Mouse (Mus musculus) midbrain, embryonic 14.5 days (tissue): ENCODE measurements around the gene Actl10. TPM values are rescaled to one million over a fixed set of nuclear protein-coding genes. Genes with fewer than 3 reads are reported as not detected.
A peak's percentile ranks its signal among the peaks of the same experiment; 100 is the strongest.

Experiments used
- ATAC-seq: fragments of 200-750 bp; cut with Nextera tagmentation; 2 replicates; pipeline ENCODE4 v1.8.0; 2017; ENCODE audit warnings: moderate number of reproducible peaks, moderate library complexity; ENCODE audit not compliant: low FRiP score, low TSS enrichment
- DNase-seq: peaks from one replicate; pipeline ENCODE4 v3.0.0-alpha.2; 2015
- H3K27ac ChIP-seq: fragments of 300-500 bp; sonication (generic); replicated peaks from 2 replicates; pipeline ENCODE4 v1.5.1; 2014; ENCODE audit warnings: mild to moderate bottlenecking, low read depth, low read length, moderate library complexity
- H3K27me3 ChIP-seq: fragments of 300-500 bp; sonication (generic); 2 replicates; pipeline ENCODE4 v1.6.1; 2014; ENCODE audit warnings: low read length, control low read depth, mixed read lengths; ENCODE audit not compliant: control insufficient read depth, insufficient read depth
- H3K36me3 ChIP-seq: fragments of 300-500 bp; sonication (generic); 2 replicates; pipeline ENCODE4 v1.6.1; 2014; ENCODE audit warnings: low read length, control low read depth; ENCODE audit not compliant: control insufficient read depth, insufficient read depth
- H3K4me1 ChIP-seq: fragments of 300-500 bp; sonication (generic); 2 replicates; pipeline ENCODE4 v1.6.1; 2014; ENCODE audit warnings: mild to moderate bottlenecking, antibody characterized with exemption, low read length, control low read depth; ENCODE audit not compliant: control insufficient read depth, insufficient read depth
- H3K4me2 ChIP-seq: fragments of 300-500 bp; sonication (generic); 2 replicates; pipeline ENCODE4 v1.6.1; 2014; ENCODE audit warnings: mild to moderate bottlenecking, low read length, moderate library complexity
- H3K4me3 ChIP-seq: fragments of 300-500 bp; sonication (generic); replicated peaks from 2 replicates; pipeline ENCODE4 v1.5.1; 2014; ENCODE audit warnings: low read depth, low read length
- H3K9ac ChIP-seq: fragments of 300-500 bp; sonication (generic); replicated peaks from 2 replicates; pipeline ENCODE4 v1.6.1; 2014; ENCODE audit warnings: mild to moderate bottlenecking, low read length, moderate library complexity
- H3K9me3 ChIP-seq: fragments of 300-500 bp; sonication (generic); 2 replicates; pipeline ENCODE4 v1.6.1; 2016; ENCODE audit warnings: low read length, control low read depth, mixed read lengths; ENCODE audit not compliant: control insufficient read depth
- whole genome bisulfite sequencing: fragments of 180-500 bp; shearing (Covaris S2); extraction: QIAGEN DNeasy Blood & Tissue Kit; methylation state at CpG from one replicate; pipeline ENCODE4 v1.1.7; 2014; 5-methylcytosine and 5-hydroxymethylcytosine counted together
- polyA plus RNA-seq: library from polyadenylated mRNA; unstranded; fragments of >200 nt; fragmentation: Nextera tagmentation; extraction: Ambion mirVana; gene quantifications from 2 replicates; pipeline ENCODE4 v1.2.1, GENCODE M21; 2014

Gene Actl10
- polyA plus RNA-seq, 1 experiment from 2014 or later = 0.28 TPM

GRCm38 (mm10) chr2:154543567-154544347 is 7.8 kb upstream of the Actl10 start:
- H3K4me3 ChIP-seq = no peak overlapping the region
- peak; percentile 46; the same call in 1 of the 2 replicates for ATAC-seq
- H3K27me3 ChIP-seq = no peaks in the 10 kb centered on the region
- WGBS = 80% methylated on average over 9 of the region's 9 CpGs
- H3K4me2 ChIP-seq = no peak overlapping the region
- H3K4me1 ChIP-seq = no peaks in the 10 kb centered on the region; the same call in 1 of the 2 replicates
- peak; percentile 59 for DNase-seq
- H3K27ac ChIP-seq = no peak overlapping the region; the same call in 1 of the 2 replicates
- H3K9ac ChIP-seq = no peak overlapping the region
- no peaks in the 10 kb centered on the region for H3K9me3 ChIP-seq
- H3K36me3 ChIP-seq = 0 out of 2 replicates have a peak, but pooled peaks cover 4% of the 10 kb centered on the region

DNA sequence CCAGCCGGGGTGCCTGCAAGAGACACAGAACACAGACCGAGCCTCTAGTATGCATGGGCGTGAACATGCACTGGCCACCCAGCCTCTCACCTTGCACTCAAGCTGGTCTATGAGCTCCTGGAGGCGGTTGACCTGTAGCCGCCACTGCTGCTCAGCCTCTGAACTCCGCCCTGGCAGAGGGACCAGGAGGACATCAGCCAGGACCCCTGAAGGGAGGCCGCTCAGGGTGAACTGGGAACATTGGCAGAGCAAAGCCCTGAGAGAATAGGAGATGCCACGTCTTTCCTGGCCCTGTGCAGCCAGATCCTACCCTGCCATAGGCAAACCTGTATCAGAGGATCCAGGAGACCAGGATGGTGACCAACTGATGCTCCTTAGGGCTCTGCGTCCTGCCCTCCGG is 4.9 kb upstream of the Actl10 start, which contains the start of gene 1700003F12Rik:
Gene 1700003F12Rik, plus strand, starts transcription at position 375 of the 400 bp plus-strand sequence.
- Histone ChIP-seq H3K9me3 (no peaks in the 10 kb centered on the region), H3K4me3 (no peak within 1 kb of the TSS), H3K4me2 (no peak within 1 kb of the TSS), H3K9ac (no peak within 1 kb of the TSS), H3K4me1 (peaks cover 11% of the 10 kb centered on the region; the same call in 1 of the 2 replicates), H3K36me3 (0 out of 2 replicates have a peak, but pooled peaks cover 4% of the 10 kb centered on the region), H3K27me3 (peaks cover 7% of the 10 kb centered on the region; the same call in 1 of the 2 replicates), H3K27ac (no peak within 1 kb of the TSS)
- 91% methylated on average over 10 of the region's 10 CpGs for WGBS
- DNase-seq (no peak), ATAC-seq (no peak)

DNA sequence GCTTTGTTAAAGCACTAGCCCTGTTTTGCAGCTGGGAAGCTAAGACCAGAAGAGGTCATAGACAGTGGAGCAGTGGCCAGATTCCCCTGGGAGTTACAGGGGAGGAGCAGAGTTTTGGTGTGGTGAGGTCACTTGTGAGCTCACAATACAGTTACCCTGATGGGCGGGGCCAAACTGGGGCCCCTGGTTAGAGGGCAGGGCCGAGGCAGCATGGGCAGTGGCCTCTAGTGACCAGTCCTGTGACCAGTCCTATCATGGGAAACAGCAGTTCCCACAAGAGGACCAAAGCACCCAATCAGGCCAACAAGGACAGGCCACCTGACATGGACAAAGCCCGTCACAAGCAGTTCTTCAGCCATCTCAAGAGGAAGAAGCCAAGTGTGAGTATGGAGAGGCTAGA is 2.9 kb upstream of the Actl10 start:
- Histone ChIP-seq H3K4me1 (peaks cover 18% of the 10 kb centered on the region), H3K9me3 (no peaks in the 10 kb centered on the region), H3K27ac (no peak overlapping the region), H3K4me2 (peak overlapping the region; percentile 85; the same call in 1 of the 2 replicates), H3K4me3 (no peak overlapping the region), H3K36me3 (0 out of 2 replicates have a peak, but pooled peaks cover 4% of the 10 kb centered on the region), H3K27me3 (peaks cover 7% of the 10 kb centered on the region; the same call in 1 of the 2 replicates), H3K9ac (no peak overlapping the region)
- WGBS = 50% methylated on average over 3 of the region's 3 CpGs
- DNase-seq (no peak), ATAC-seq (no peak)

GRCm38 (mm10) chr2:154549127-154549885 is 2.3 kb upstream of the Actl10 start:
- ATAC-seq (peak; percentile 77), DNase-seq (peak; percentile 87)
- H3K4me2 ChIP-seq = peak overlapping the region; percentile 85
- peak overlapping the region; percentile 41; the same call in 1 of the 2 replicates for H3K27ac ChIP-seq
- H3K4me1 ChIP-seq = peaks cover 18% of the 10 kb centered on the region
- H3K9ac ChIP-seq = peak overlapping the region; percentile 44; the same call in 1 of the 2 replicates
- peaks cover 7% of the 10 kb centered on the region; the same call in 1 of the 2 replicates for H3K27me3 ChIP-seq
- H3K4me3 ChIP-seq = peak overlapping the region; percentile 41
- H3K9me3 ChIP-seq = no peaks in the 10 kb centered on the region
- 2% methylated on average over 44 of the region's 48 CpGs for WGBS
- H3K36me3 ChIP-seq = 0 out of 2 replicates have a peak, but pooled peaks cover 4% of the 10 kb centered on the region

DNA sequence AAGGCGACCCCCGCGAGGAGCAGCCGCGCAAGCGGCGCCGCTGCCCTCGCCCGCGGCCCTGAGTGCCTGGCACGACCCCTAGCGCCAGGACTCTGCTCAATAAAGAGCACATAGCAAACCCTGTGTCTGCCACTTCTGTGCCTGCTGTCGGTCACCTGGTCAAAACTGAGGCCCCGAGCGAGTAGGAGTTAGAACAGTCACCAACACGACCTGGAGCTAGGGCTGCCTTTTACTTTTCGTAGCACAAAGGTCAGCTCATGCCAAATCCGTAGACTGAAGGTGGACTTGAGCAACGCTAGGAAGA is 1.7 kb upstream of the Actl10 start:
- peaks cover 7% of the 10 kb centered on the region; the same call in 1 of the 2 replicates for H3K27me3 ChIP-seq
- no peaks in the 10 kb centered on the region for H3K9me3 ChIP-seq
- peaks cover 18% of the 10 kb centered on the region for H3K4me1 ChIP-seq
- DNase-seq (no peak), ATAC-seq (no peak)
- peak overlapping the region; percentile 41 for H3K4me3 ChIP-seq
- peak overlapping the region; percentile 85 for H3K4me2 ChIP-seq
- H3K36me3 ChIP-seq = 0 out of 2 replicates have a peak, but pooled peaks cover 4% of the 10 kb centered on the region
- no peak overlapping the region for H3K27ac ChIP-seq
- 13% methylated on average over 20 of the region's 20 CpGs for WGBS
- peak overlapping the region; percentile 44; the same call in 1 of the 2 replicates for H3K9ac ChIP-seq

DNA sequence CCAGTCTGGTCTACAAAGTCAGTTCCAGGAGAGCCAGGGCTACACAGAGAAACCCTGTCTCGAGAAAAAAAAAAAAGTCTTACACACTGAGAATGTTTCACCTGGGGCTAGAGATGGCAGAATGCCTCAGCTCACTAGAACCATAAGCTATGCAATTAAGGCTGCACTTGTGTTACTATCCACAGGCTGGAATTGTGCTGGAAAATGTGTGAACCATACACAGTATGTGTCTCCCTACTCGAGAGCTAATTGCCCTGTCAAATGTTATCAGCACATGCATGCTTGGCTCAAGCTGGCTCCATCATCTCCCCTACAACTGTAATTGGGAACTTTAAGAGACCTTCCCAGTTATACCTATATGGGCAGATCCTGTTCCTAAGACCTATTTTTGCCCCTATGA is 639 bp upstream of the Actl10 start:
- Histone ChIP-seq H3K4me3 (no peak overlapping the region), H3K4me1 (peaks cover 18% of the 10 kb centered on the region), H3K9me3 (no peaks in the 10 kb centered on the region), H3K27ac (no peak overlapping the region), H3K36me3 (0 out of 2 replicates have a peak, but pooled peaks cover under 1% of the 10 kb centered on the region), H3K27me3 (peaks cover 7% of the 10 kb centered on the region; the same call in 1 of the 2 replicates), H3K4me2 (no peak overlapping the region), H3K9ac (no peak overlapping the region)
- DNase-seq (no peak), ATAC-seq (no peak)
- 96% methylated on average over 2 of the region's 2 CpGs for WGBS

DNA sequence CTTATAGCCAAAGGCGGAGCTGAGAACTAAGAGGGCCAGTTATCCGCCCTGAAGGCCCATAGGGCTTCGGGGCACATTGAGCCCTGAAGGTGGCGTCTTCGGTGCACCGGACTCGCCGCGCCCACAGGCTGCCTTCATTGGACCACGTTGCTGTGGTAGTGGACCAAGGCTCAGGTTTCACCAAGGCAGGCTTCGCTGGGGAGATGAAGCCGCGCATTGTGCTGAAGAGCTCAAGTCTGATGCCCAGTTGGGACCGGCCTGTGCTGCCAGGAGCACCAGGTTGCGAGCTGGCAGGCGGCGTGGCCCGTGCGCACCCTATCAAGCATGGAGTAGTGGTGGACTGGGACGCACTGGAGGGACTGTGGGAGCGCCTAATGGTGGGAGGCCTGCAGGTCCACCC is 351 bp downstream of the Actl10 start:
- 43% methylated on average over 21 of the region's 21 CpGs for WGBS
- DNase-seq (no peak), ATAC-seq (peak; percentile 3; the same call in 1 of the 2 replicates)
- H3K4me1 ChIP-seq = peaks cover 18% of the 10 kb centered on the region
- no peaks in the 10 kb centered on the region for H3K36me3 ChIP-seq
- no peak overlapping the region for H3K9ac ChIP-seq
- H3K27ac ChIP-seq = no peak overlapping the region
- H3K4me2 ChIP-seq = peak overlapping the region; percentile 30
- no peak overlapping the region for H3K4me3 ChIP-seq
- peaks cover 7% of the 10 kb centered on the region; the same call in 1 of the 2 replicates for H3K27me3 ChIP-seq
- no peaks in the 10 kb centered on the region for H3K9me3 ChIP-seq

DNA sequence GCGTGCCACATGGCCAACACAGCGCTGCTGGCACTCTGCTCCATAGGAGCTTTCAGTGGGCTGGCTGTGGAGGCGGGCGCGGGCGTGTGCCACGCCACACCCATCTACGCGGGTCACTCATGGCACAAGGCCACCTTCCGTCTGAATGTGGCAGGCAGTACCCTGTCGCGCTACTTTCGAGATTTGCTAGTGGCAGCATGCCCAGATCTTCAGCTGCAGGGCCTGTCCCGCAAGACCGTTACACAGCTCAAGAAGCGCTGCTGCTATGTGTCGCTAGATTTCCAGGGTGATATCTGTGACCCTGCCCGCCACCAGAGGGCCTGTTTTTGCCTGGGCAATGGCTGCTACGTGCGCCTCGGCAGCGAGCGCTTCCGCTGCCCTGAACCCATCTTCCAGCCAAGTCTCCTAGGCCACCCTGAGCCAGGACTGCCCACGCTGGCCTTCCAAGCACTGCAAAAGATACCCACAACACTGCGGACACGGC is 890 bp downstream of the Actl10 start:
- H3K27ac ChIP-seq = peak overlapping the region; percentile 49
- H3K9ac ChIP-seq = no peak overlapping the region
- WGBS = 28% methylated on average over 27 of the region's 27 CpGs

More for the DNA sequence above, 890 bp downstream of the Actl10 start:
- ATAC-seq (peak; percentile 35; the same call in 1 of the 2 replicates), DNase-seq (peak; percentile 76)
- peaks cover 7% of the 10 kb centered on the region; the same call in 1 of the 2 replicates for H3K27me3 ChIP-seq
- peak overlapping the region; percentile 30 for H3K4me2 ChIP-seq
- no peak overlapping the region for H3K4me3 ChIP-seq
- no peaks in the 10 kb centered on the region for H3K9me3 ChIP-seq
- H3K36me3 ChIP-seq = no peaks in the 10 kb centered on the region
- H3K4me1 ChIP-seq = peaks cover 20% of the 10 kb centered on the region
